Mouse (Mus musculus) monocyte, adult 2 months (primary cell): ENCODE results near the gene Gm21488.
"Not testable (repeated sequence)": the region's sequence is repeated elsewhere in the genome, so short reads cannot be mapped to it uniquely, and the experiment has no call there.

Experiments used
- DNase-seq, 2 experiments: peaks; one replicate each; pipeline ENCODE4 v3.0.0; 2022; ENCODE audit warnings: low spot score in 2 of 2, low read depth in 1 of 2

The Gm21488 gene

DNA sequence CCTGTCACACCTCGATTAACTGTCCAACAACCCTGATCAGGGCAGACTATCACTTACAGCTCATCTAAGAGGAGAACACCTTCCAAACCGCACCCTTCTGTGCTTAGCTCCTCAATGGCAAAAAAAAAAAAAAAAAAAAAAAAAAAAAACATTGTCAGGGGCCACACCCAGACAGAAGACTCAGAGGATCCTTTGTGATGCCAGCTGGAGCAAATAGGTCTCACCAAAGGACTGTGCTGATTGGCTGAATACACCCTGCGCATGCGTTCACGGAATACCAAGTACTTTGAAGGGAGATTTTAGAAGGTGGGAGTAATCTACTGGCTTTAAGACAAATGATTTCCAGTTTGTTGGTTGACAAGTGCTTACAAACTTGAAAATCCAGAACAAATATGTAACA is at the start of gene Gm21488:
Gm21488 (minus strand) TSS at position 101 of the 400 bp plus-strand sequence.
- DNase-seq = not testable (repeated sequence)
